Mouse (Mus musculus) MEL (cell line): ENCODE measurements around the gene Emx1.

Experiments used
- EP300 ChIP-seq, 2 experiments: IDR thresholded peaks; 2 replicates each; pipeline ENCODE4 v1.6.1; 2011; ENCODE audit warnings: improper control_type of control experiment in 2 of 2, low read length in 2 of 2, low read depth in 1 of 2, mild to moderate bottlenecking in 1 of 2
- GATA1 ChIP-seq: IDR thresholded peaks from 2 replicates; pipeline ENCODE4 v1.6.1; 2011; ENCODE audit warnings: low read depth, low read length, improper control_type of control experiment
- NELFE ChIP-seq: IDR thresholded peaks from 2 replicates; pipeline ENCODE4 v1.6.1; 2011; ENCODE audit warnings: low read depth, low read length, improper control_type of control experiment
- POLR2A ChIP-seq, 2 experiments: IDR thresholded peaks; 2 replicates each; pipeline ENCODE4 v1.6.1; 2011 to 2012; ENCODE audit warnings: low read length in 2 of 2, mild to moderate bottlenecking in 2 of 2, control low read depth in 1 of 2, improper control_type of control experiment in 1 of 2, low read depth in 1 of 2, moderate library complexity in 1 of 2; ENCODE audit not compliant: control insufficient read depth in 1 of 2, insufficient read depth in 1 of 2, poor library complexity in 1 of 2
- TAL1 ChIP-seq: IDR thresholded peaks from 2 replicates; pipeline ENCODE4 v1.6.1; 2012; ENCODE audit warnings: mild to moderate bottlenecking, inconsistent platforms, low read length, moderate library complexity, mixed read lengths

DNA sequence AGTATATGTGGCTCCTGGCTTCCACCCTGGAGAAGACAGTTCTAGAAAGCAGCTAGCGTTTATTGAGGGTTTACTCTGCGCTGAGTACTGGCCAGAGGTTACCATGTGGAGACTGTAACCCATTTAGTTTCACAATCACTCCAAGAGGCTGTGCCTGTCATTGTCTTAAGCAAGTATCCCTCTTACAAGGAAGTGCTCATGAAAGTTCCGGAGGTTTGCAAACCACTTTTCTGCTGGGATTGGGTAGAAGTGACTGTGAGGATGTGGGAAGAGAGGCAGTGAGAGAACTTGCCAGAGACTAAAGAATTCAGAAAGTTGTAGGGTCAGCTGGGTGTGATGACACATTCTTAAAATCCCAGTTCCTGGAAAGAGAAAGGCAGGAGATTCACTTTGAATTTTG is 3.3 kb upstream of the Emx1 start:
- TF ChIP-seq NELFE (no peak), GATA1 (no peak), TAL1 (no peak), EP300 (IDR thresholded peaks at IDR 0.05; ENCODE audit: low read depth in 1 of 2, low read length in 2 of 2) (no peak), POLR2A (IDR thresholded peaks at IDR 0.05; ENCODE audit: control insufficient read depth in 1 of 2, insufficient read depth in 1 of 2, low read depth in 1 of 2, low read length in 2 of 2, poor library complexity in 1 of 2) (no peak)
